12 mouse cellular contexts compared by ENCODE assay signal in genomic region chr12:84243076-84243770, GRCm38 (mm10). TPM values are rescaled to one million over a fixed set of nuclear protein-coding genes. Genes with fewer than 3 reads are reported as not detected.
DNase-seq lines count a peak whose midpoint lies in the region; ATAC-seq and TF ChIP-seq lines count a peak whose summit lies in the region.
"Had no signal": no experiment of that assay in that cellular context is flagged by ENCODE, and none has a peak within 500 bp of the region (broad histone marks: within the 10 kb centered on the region; RNA-seq: fewer than 3 reads in every experiment).

No protein-coding gene starts in this region.

- H3K4me3 ChIP-seq in CH12.LX (replicated peaks in 1 of 3; ENCODE audit: low read depth in 2 of 3, low read length in 2 of 3, poor library complexity in 1 of 3), result peak overlapping the region in 1 of 3 experiments; percentile 17
- H3K4me3 ChIP-seq in thymus, adult 2 months (ENCODE audit: control insufficient read depth, insufficient read depth, low read length), result no peak overlapping the region
- H3K4me3 ChIP-seq: heart, embryonic 15.5 days had no signal

- no peaks in the 10 kb centered on the region for H3K36me3 ChIP-seq in CH12.LX (replicated peaks in 1 of 2; ENCODE audit: control insufficient read depth in 1 of 2, insufficient read depth in 1 of 2, low read length in 1 of 2)
- no peaks in the 10 kb centered on the region for H3K36me3 ChIP-seq in thymus, adult 2 months (ENCODE audit: control insufficient read depth, insufficient read depth, low read length)
- H3K36me3 ChIP-seq: heart, embryonic 15.5 days had no signal

- in situ Hi-C loops in CH12.LX (cut with MboI; ENCODE audit: low pct_ligation_motif_present, low pct_unique_long_range_greater_than_20kb, low sequenced_read_pairs), result loop anchor here (10.0 kb wide), 1 partner anchor 78 kb away; no protein-coding TSS in a partner anchor

- dilution Hi-C loops in CH12.LX (cut with MboI; ENCODE audit: extremely low pct_ligation_motif_present, extremely low pct_unique_long_range_greater_than_20kb, low sequenced_read_pairs), result no loop called here

- peak; percentile 87 for ATAC-seq in monocyte, adult 5-6 weeks (replicated peaks; ENCODE audit: insufficient number of reproducible peaks, low FRiP score, low TSS enrichment, poor library complexity, severe bottlenecking)
- no peak for ATAC-seq in cerebellum, adult (ENCODE audit: insufficient number of reproducible peaks, low FRiP score, low TSS enrichment)
- ATAC-seq: forebrain, embryonic 16.5 days had no signal

- 0 out of 4 replicates have a peak, but pooled peaks of 1 of the 2 experiments have one; percentile 2 for TF ChIP-seq CTCF in CH12.LX (conservative IDR thresholded peaks at IDR 0.05 in 1 of 2, IDR thresholded peaks at IDR 0.05 in 1 of 2; ENCODE audit: low read depth in 2 of 2, low read length in 2 of 2)
- no peak for TF ChIP-seq CTCF in thymus, adult 2 months (IDR thresholded peaks at IDR 0.05; ENCODE audit: borderline replicate concordance, control insufficient read depth, extremely low read depth, insufficient read depth, low read length, poor library complexity)

- intact Hi-C loops in left cerebral cortex, postnatal 25 days (cut with DNase I), result no loop called here

- no peak overlapping the region for H3K9ac ChIP-seq in CH12.LX (ENCODE audit: insufficient read depth, low read depth)
- H3K9ac ChIP-seq: heart, embryonic 15.5 days; lung, embryonic 14.5 days had no signal

- peaks cover 12 to 43% of the 10 kb centered on the region in 2 experiments for H3K4me1 ChIP-seq in CH12.LX (ENCODE audit: control insufficient read depth in 1 of 2, insufficient read depth in 2 of 2)
- peaks cover 34% of the 10 kb centered on the region for H3K4me1 ChIP-seq in thymus, adult 2 months (replicated peaks; ENCODE audit: control insufficient read depth, insufficient read depth, low read length)
- H3K4me1 ChIP-seq: heart, embryonic 15.5 days had no signal

- no peaks in the 10 kb centered on the region for H3K27me3 ChIP-seq in CH12.LX (replicated peaks)
- H3K27me3 ChIP-seq in thymus, adult 2 months (ENCODE audit: control insufficient read depth, insufficient read depth, low read length), result no peaks in the 10 kb centered on the region
- H3K27me3 ChIP-seq: heart, embryonic 15.5 days had no signal

- H3K4me2 ChIP-seq in CH12.LX (ENCODE audit: insufficient read depth, low read depth, poor library complexity, severe bottlenecking), result no peak overlapping the region
- H3K4me2 ChIP-seq: heart, embryonic 15.5 days; lung, embryonic 14.5 days had no signal

- WGBS in thymus, adult 2 months, result 21% methylated on average over 7 of the region's 7 CpGs

- TF ChIP-seq EP300 in CH12.LX (IDR thresholded peaks at IDR 0.05; ENCODE audit: low read length), result peak; percentile 90

- no peaks in the 10 kb centered on the region for H3K79me2 ChIP-seq in CH12.LX (replicated peaks; ENCODE audit: control insufficient read depth, extremely low read depth, insufficient read depth, poor library complexity, severe bottlenecking)

- peak; percentile 87 for DNase-seq in CH12.LX (ENCODE audit: extremely low read depth)
- DNase-seq in brain, adult 2 months (ENCODE audit: low read depth, low spot score), result peak; percentile 9
- DNase-seq in thymus, adult 2 months, result peak; percentile 82
- DNase-seq in left cerebral cortex, postnatal 25 days (ENCODE audit: low spot score in 2 of 2), result no peak
- DNase-seq in cerebellum, adult 9-11 months, result no peak
- DNase-seq: kidney, adult 11 months; lung, embryonic 14.5 days; right cerebral cortex, adult 18-20 months had no signal

- no peak; the same call in 1 of the 2 replicates for TF ChIP-seq RAD21 in CH12.LX (IDR thresholded peaks at IDR 0.05; ENCODE audit: low read depth, low read length)

- H3K27ac ChIP-seq in CH12.LX (ENCODE audit: insufficient read depth, low read depth), result no peak overlapping the region
- H3K27ac ChIP-seq in thymus, adult 2 months (ENCODE audit: control insufficient read depth, insufficient read depth, low read length), result peak overlapping the region; percentile 96
- H3K27ac ChIP-seq: heart, embryonic 15.5 days had no signal

- H3K9me3 ChIP-seq in CH12.LX (replicated peaks; ENCODE audit: low read length), result no peaks in the 10 kb centered on the region
- H3K9me3 ChIP-seq: heart, embryonic 15.5 days had no signal

- TF ChIP-seq POLR2A in CH12.LX (IDR thresholded peaks at IDR 0.05; ENCODE audit: low read depth, low read length), result no peak
- no peak for TF ChIP-seq POLR2A in thymus, adult 2 months (IDR thresholded peaks at IDR 0.05; ENCODE audit: control insufficient read depth, extremely low read depth, insufficient read depth, low read length, poor library complexity)

TF ChIP-seq in CH12.LX, 34 proteins besides CTCF, POLR2A, EP300 and RAD21:
- peak; percentile 20; the same call in 1 of the 2 replicates for TF ChIP-seq SMC3 (IDR thresholded peaks at IDR 0.05; ENCODE audit: low read depth, low read length)
- TF ChIP-seq ETS1 (conservative IDR thresholded peaks at IDR 0.05; ENCODE audit: low read depth, low read length), result peak; percentile 81
- no peak for TF ChIP-seq PAX5 (IDR thresholded peaks at IDR 0.05; ENCODE audit: low read length)
- TF ChIP-seq UBTF (IDR thresholded peaks at IDR 0.05; ENCODE audit: low read depth, low read length), result no peak
- peak; percentile 20; the same call in 1 of the 2 replicates for TF ChIP-seq MEF2A (IDR thresholded peaks at IDR 0.05; ENCODE audit: borderline replicate concordance, low read depth, low read length)
- no peak for TF ChIP-seq ZKSCAN1 (IDR thresholded peaks at IDR 0.05; ENCODE audit: borderline replicate concordance, low read depth, low read length)
- TF ChIP-seq ELF1 (IDR thresholded peaks at IDR 0.05; ENCODE audit: low read depth, low read length), result peak; percentile 88
- TF ChIP-seq NRF1 (IDR thresholded peaks at IDR 0.05; ENCODE audit: low read depth, low read length), result no peak
- TF ChIP-seq CHD2 (IDR thresholded peaks at IDR 0.05; ENCODE audit: low read length), result no peak
- TF ChIP-seq HCFC1 (IDR thresholded peaks at IDR 0.05; ENCODE audit: low read depth, low read length), result no peak
- TF ChIP-seq RCOR1 (conservative IDR thresholded peaks at IDR 0.05; ENCODE audit: low read depth, low read length), result no peak
- no peak for TF ChIP-seq CHD1 (IDR thresholded peaks at IDR 0.05; ENCODE audit: low read depth, low read length)
- TF ChIP-seq USF1 (IDR thresholded peaks at IDR 0.05; ENCODE audit: low read depth, low read length), result no peak
- TF ChIP-seq USF2 (conservative IDR thresholded peaks at IDR 0.05; ENCODE audit: low read depth, low read length), result no peak
- peak; percentile 27; the same call in 1 of the 2 replicates for TF ChIP-seq JUND (conservative IDR thresholded peaks at IDR 0.05; ENCODE audit: low read depth, low read length)
- TF ChIP-seq KAT2A (IDR thresholded peaks at IDR 0.05; ENCODE audit: insufficient replicate concordance, low read length), result no peak
- no peak for TF ChIP-seq JUN (IDR thresholded peaks at IDR 0.05; ENCODE audit: insufficient read depth, low read depth, low read length)
- TF ChIP-seq MAX (IDR thresholded peaks at IDR 0.05; ENCODE audit: low read length), result peak; percentile 70; the same call in 1 of the 2 replicates
- peak; percentile 29; the same call in 1 of the 2 replicates for TF ChIP-seq MAFK (IDR thresholded peaks at IDR 0.05; ENCODE audit: insufficient replicate concordance, low read length)
- TF ChIP-seq MYC (IDR thresholded peaks at IDR 0.05; ENCODE audit: low read depth, low read length), result peak; percentile 87
- TF ChIP-seq TCF12 (IDR thresholded peaks at IDR 0.05; ENCODE audit: low read depth, low read length), result peak; percentile 65
- TF ChIP-seq NELFE (IDR thresholded peaks at IDR 0.05; ENCODE audit: low read depth, low read length), result no peak
- TF ChIP-seq TBP (conservative IDR thresholded peaks at IDR 0.05; ENCODE audit: low read depth, low read length), result no peak
- no peak for TF ChIP-seq GABPA (IDR thresholded peaks at IDR 0.05; ENCODE audit: insufficient replicate concordance, low read depth, low read length)
- TF ChIP-seq ZMIZ1 (IDR thresholded peaks at IDR 0.05; ENCODE audit: low read depth, low read length), result no peak
- no peak for TF ChIP-seq E2F4 (IDR thresholded peaks at IDR 0.05; ENCODE audit: insufficient replicate concordance, low read depth, low read length)
- TF ChIP-seq IRF4 (IDR thresholded peaks at IDR 0.05; ENCODE audit: low read depth, low read length), result peak; percentile 88
- no peak for TF ChIP-seq ZC3H11A (IDR thresholded peaks at IDR 0.05; ENCODE audit: low read depth, low read length)
- no peak for TF ChIP-seq MAZ (IDR thresholded peaks at IDR 0.05; ENCODE audit: low read depth, low read length)
- peak; percentile 88 for TF ChIP-seq BHLHE40 (IDR thresholded peaks at IDR 0.05; ENCODE audit: low read depth, low read length)
- peak; percentile 80 for TF ChIP-seq SIN3A (IDR thresholded peaks at IDR 0.05; ENCODE audit: low read length)
- peak; percentile 59; the same call in 1 of the 2 replicates for TF ChIP-seq MXI1 (IDR thresholded peaks at IDR 0.05; ENCODE audit: low read depth, low read length)
- no peak for TF ChIP-seq ZNF384 (IDR thresholded peaks at IDR 0.05; ENCODE audit: low read depth, low read length)
- TF ChIP-seq POLR2AphosphoS2 (IDR thresholded peaks at IDR 0.05; ENCODE audit: low read depth, low read length), result no peak

RNA-seq across cellular contexts. Expression of gene Elmsan1, which starts 24.5 kb away (rescaled TPM):
- total RNA-seq in CH12.LX (2012; rRNA removed), result 5.6 TPM in 2 replicates
- 2.0 and 2.2 TPM in 2 replicates for total RNA-seq in CH12.LX (2014; rRNA removed)
- polyA plus RNA-seq in CH12.LX (2012; ENCODE audit: insufficient read length, low read depth), result 12.4 and 14.3 TPM in 2 replicates
- 21.6 to 42.4 TPM (median 28.2 TPM) in 3 replicates for total RNA-seq in monocyte, adult 5-6 weeks (2017)
- polyA plus RNA-seq in thymus, adult 2 months (2012; rRNA removed), result 26.1 and 30.9 TPM in 2 replicates
- total RNA-seq in left cerebral cortex, postnatal 25 days (2021), result 10 to 100 TPM; 15.0 to 15.7 TPM

RNA-seq across cellular contexts. Expression of gene Ptgr2, which starts 41.8 kb away (rescaled TPM):
- total RNA-seq in CH12.LX (2012; rRNA removed) (47.1 and 47.8 TPM in 2 replicates), CH12.LX (2014; rRNA removed) (46.0 and 46.6 TPM in 2 replicates)
- polyA plus RNA-seq in CH12.LX (2012; ENCODE audit: insufficient read length, low read depth), result 47.1 and 51.3 TPM in 2 replicates
- total RNA-seq in monocyte, adult 5-6 weeks (2017), result 50.7 to 64.4 TPM (median 56.7 TPM) in 3 replicates
- polyA plus RNA-seq in thymus, adult 2 months (2012; rRNA removed), result 7.4 and 8.1 TPM in 2 replicates
- total RNA-seq in left cerebral cortex, postnatal 25 days (2021), result 10 to 100 TPM; 28.3 to 39.1 TPM

Comparison
In these comparisons a context has a peak if more than half of its experiments do, and no peak if none do; other contexts are left out.
1. DNase-seq: peak in CH12.LX (single experiment), brain, adult 2 months (single experiment) and thymus, adult 2 months (single experiment); none in left cerebral cortex, postnatal 25 days (0 of 2) and cerebellum, adult 9-11 months (single experiment).